Mouse (Mus musculus): ENCODE measurements at regions not wholly inside any gene's neighbourhood (a gene's known extent, or its start where the extent isn't known, plus 50 kb on each side); places are given as distances from the start of the nearest gene placed in this dataset.
"Not testable (repeated sequence)": the region's sequence is repeated elsewhere in the genome, so short reads cannot be mapped to it uniquely, and the experiment has no call there.

DNA sequence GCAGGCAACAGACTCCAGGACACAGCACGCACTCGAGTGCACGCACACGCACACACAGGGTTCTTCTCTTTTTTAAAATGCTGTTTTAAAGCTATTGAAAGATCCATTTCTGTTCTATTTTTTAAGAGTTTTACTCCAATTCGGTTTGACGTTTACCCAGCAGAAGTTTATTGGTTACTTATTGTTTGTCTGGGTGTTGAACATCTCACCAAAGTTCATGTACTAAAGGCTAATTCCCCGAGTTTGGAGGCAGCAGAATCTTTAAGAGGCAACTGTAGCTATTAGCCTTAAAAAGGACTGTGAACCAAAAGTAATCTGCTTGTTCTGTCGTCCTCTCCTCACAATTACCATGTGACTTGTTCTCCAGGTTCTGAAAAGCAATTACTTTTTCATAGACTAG, 263.0 kb upstream of the Nfia start:
- DNase-seq (ENCODE audit: low spot score in 2 of 2): no peak

DNA sequence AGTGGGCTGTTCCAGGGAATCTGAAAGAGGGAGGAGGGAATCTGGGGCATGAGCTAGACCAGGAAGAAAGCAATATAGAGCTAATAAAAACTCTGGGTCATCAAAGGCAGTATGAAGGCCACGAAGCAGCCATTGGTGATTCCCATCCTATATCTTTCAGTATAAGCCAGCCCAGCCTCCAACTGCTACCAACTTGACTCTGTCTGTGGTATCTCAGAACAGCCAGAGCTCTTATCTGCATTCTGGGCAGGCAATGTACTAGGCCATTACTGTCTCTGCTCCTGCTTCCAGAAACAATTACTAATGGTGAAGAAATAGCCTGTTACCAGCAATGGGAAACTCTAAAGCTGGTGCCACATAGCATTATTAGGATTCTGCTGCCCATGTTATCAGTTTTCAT, 266.8 kb upstream of the Nfia start:
- no peak for DNase-seq (ENCODE audit: low spot score in 2 of 2)

DNA sequence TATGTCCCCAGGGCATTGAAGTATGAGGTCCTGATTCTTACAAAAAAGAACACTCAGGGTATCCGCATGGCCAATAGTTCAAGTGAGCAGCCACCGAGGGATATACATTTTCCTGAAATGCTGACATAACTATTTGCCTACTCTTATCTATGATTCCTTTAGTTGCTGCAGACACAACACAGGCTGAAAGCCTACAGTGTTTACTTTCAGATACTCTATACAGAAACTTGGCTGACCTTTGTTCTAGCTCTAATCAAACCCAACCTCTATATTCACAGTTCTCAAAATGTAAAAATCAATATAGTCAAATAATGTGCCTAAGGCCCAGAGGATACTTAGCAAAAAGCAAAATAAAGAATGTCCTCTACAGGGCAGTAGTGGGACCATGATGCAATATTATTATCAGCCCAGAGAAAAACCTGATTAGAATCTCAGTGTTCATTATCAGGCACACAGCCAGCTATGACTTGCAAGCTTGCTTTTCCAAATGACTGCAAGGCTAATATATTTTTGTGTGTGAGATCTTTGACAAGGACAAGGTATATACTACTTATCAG, 281.2 kb upstream of the Nfia start:
- DNase-seq (ENCODE audit: low spot score in 2 of 2): no peak

DNA sequence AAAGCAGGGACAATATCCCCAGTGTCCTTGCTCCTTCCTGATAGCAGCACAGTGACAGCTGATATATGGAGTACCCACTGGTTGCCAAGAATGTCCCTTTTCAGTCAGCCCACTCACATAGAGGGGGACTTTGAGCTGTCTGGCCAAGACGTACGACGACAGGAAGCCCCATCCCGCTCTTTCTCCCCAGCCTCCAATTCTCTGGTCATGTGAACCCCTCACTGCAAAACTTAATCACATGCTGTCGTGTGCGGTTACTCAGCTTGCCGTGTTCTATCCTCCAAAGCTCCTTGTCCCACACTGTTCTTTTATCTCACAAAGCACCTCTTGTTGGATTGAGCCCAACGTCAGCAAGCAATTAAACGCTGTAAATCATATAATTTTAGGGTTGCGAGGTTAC, 286.2 kb upstream of the Nfia start:
- no peak for DNase-seq (ENCODE audit: low spot score in 2 of 2)

DNA sequence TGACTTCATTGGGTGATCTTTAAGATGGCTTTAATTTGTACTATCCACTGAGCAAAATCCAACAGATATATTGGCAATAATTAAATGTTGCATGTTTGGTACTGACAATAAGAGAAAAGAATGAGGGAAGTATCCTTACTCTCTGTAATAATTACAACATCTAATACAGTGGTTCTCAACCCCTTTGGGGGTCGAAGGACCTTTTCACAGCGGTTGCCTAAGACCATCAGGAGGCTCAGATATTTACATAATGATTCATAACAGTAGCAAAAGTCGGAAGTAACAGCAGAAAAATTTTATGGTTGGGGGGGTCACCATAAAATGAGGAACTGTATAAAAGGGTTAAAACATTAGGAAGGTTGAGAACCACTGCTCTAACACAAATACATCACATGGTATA, 287.3 kb upstream of the Nfia start:
- DNase-seq (ENCODE audit: low spot score in 2 of 2): no peak

DNA sequence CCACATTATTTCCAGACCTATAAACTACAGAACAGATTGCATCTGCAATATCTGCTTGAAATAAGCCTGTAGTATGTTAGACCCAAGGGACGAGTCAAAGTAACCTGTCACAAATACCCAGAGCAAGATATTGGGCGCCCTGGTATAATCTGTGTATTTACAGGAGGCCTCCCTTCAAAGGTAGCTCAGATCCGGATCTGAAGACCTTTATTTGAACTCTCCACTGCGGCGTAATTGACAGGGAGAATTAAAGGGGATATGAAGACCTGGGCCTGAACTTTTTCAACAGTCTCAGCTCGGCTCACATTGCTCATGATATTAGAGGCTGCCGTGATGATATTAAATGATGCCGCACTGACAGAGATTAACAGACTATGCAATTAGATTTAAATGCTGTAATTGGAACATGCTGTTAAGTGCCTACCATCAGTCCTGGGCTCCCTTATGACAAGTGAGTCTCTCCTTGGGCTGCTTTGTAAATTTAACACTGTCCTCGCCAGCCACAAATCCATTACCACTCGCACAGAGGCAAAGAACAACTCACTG, 289.8 kb upstream of the Nfia start:
- no peak for DNase-seq (ENCODE audit: low spot score in 2 of 2)

DNA sequence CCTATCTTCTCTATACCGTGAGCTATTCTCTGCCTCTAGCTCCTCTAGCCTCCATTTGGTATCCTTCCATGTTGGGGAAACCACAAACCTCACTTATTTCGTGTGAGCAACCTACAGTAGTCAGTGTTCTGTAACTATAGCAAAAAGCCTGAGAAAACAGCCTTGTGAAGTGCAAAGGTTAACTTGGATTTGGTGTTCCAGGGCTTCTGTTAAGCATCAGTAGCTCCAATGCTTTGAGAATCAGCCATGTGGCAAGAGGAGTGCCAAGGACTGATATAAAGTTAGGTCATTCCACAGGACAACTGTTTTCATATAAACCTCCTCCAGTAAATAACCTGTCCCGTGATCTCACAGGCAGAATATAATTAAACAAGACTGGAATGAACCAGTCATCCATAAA, 290.7 kb upstream of the Nfia start:
- no peak for DNase-seq (ENCODE audit: low spot score in 2 of 2)

DNA sequence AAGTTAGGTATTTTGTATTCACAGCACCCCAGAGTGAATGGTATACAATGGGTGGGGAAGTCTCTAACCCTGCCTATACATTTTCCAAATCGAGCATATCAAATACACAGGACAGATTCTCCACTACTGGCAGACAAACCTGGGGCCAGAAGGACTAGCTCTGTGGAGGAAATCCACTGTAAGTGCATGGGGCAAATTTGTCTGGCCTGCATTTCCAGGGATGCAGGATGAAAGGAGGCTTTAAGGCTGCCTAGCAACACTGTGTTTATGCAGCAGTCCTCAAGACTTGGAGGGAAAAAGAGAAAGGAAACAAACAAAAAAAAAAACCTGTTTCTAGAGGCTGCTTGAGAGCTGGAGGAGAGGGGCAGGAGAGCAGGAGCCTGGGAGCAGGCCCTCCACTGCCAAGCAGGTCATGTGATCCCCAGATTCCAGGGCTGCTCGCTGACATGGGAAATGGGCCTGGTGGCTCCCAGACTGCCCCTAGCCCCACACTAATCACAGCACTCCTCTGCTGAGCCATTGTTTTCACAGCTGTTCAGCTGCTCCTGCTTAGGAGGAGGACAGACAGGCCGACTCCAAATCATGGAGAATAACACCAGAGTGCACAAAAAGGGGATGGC, 293.7 kb upstream of the Gm10192 start:
- peak in 1 of 2 experiments; percentile 26 for DNase-seq (ENCODE audit: low spot score in 2 of 2)

DNA sequence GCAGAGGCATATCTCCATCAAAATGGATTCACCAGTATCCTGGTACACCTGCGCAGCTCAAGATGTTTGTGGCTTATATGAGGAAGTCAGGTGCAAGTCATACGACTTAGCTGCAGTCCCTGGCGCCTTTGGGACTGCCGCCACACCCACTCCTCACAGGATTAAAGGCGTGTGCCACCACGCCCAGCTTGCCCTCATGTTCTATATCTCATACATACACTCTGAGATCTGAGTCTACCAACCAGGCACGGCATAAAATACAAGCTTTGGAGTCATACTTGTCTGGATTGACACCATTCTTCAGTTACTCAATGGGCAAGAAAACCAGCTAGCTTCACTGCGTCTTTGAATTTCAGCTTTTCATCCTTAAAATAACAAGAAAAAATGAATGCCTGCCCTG, 290.5 kb upstream of the Gm10192 start:
- not testable (repeated sequence) for DNase-seq (ENCODE audit: low spot score in 2 of 2)

DNA sequence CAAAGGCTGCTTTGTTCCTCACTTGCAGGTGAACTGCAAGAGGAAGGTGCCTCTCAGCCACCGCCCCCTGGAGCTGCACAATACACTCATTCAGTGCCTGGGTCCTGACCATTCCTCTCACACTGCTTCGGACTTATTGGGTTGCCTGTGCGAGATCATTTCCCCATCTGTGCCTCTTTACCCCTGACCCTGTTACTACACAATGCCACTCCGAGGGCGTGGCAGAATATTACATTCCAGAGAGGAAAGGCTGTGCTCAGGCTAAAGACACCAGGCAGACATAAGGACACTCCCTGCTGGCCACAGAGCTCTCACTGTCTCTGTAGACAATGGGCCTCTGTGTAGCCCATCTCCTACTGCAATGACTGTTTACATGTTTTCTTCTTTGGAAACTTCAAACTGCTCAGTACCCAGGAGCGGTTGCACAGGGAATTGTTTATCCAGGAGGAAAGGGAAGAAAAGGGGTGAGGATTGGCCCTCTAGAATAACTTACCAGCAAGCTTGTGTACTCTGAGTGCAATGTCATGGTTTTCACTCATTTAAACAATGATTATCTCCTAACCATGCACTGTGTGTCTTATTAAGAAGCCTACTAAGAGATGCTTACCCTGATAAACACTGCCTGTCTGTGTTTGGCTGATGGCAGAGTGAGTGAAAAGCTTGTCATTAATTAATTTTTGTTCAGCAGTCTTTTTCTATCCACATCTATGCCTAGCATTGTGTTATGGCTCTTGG, 283.1 kb upstream of the Gm10192 start:
- DNase-seq (ENCODE audit: low spot score in 2 of 2): no peak

DNA sequence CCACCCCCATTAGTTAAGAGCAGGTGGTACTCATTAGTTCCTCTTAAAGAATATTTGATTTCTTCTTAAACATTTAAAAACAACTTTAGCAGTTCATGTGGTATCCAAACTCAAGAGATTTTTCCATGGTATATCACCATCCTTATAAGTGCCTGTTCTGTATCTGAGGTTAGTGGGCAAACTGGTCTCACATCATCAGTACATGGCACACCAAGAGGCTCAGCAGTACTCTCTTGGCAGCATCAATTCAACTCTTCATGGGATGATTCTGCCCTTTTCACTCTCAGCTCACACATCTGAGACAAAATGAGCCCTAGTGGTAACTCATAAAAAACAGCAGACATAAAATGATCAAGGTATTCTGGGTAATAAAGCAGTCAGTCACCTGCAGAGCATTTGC, 282.6 kb upstream of the Gm10192 start:
- DNase-seq (ENCODE audit: low spot score in 2 of 2): no peak

DNA sequence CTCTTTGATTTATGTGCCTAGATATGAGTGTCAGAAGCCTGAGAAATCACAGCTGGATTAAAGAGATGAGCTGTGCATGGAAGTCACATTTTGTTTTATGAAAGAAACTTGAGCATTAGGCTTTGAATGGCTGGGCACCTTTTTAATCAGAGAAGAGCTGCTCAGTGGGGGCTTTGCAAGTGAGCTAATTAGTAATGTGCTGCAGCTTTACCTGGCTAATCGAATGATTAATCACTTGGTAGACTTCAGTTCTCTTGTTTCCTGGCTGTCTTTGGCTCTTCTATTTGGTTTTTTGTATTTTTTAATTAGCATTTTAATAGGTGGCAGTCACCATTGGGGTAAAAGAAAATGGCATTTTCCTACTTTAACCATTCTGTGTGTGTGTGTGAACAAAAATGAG, 278.2 kb upstream of the Gm10192 start:
- DNase-seq (ENCODE audit: low spot score in 2 of 2): no peak

DNA sequence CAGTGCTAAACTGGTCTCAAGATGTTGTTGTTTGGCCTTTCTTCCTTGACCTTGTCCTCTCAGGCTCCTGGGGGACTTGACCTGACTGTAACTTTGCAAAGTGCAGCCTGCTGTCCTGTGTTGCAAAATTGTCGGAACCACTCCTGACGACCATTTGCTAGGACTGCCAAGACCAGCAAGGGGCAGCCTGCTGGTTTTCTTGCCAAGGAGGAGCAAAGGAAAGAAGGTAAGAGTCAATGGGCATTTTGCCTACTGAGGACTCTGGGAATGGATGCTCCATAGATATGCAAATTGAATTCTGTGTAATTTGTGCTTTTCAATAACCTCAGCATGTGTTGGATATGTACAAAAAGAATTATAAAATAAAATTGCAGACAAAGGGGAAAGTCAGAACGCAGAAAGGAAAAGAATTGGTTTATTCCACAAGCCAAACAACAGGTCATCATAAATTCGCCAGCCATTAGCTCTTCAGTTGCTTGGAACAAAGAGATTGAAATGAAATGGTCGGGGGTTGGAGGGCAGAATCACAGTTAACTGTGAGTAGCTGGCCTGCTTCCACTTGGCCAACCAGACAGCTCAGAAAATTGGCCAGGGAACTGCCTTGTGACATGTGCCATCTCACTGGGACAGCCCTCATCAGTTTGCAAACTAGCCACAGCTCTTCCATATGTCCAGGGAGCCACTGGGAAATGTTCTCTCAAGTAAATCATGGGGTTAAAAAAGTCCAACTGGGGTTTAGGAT, 256.5 kb upstream of the Gm10192 start:
- no peak for DNase-seq (ENCODE audit: low spot score in 2 of 2)

DNA sequence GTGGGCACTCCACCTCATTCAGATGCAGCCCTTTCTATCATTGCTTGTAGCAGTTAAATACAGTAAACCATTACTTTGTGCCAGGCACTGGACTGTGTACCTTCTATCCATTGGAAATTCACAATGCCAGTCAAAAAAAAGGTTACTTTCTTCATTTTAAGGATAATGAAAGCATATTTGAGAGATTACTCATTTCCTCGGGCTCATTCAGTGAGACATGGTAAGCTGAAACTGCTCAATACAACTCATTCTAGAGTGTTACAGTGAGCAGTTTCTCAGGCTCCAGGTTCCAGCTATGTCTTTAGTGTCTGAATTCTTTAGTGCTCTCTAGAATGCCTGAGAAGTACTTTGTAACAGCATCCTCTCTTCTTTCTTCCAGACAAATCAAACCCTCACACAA, 249.7 kb upstream of the Gm10192 start:
- DNase-seq (ENCODE audit: low spot score in 2 of 2): no peak

DNA sequence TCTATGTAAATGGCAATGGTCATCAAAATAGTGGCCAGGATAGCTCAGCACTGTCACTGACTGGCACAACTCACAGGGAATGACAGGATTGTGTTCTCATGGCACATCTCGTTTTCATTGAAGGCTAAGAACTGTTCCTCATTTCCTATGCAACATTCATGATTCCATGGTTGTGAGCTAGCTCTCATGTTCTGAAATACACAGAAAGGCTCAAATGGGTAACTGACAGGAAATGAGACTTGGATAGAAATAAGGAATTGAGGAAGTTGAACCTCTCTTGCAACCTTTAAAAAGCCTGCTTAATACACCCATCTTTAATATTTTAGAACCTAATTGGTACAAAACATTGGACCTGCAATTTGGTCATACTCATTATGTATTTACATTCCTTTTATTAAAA, 249.1 kb upstream of the Gm10192 start:
- DNase-seq (ENCODE audit: low spot score in 2 of 2): no peak

DNA sequence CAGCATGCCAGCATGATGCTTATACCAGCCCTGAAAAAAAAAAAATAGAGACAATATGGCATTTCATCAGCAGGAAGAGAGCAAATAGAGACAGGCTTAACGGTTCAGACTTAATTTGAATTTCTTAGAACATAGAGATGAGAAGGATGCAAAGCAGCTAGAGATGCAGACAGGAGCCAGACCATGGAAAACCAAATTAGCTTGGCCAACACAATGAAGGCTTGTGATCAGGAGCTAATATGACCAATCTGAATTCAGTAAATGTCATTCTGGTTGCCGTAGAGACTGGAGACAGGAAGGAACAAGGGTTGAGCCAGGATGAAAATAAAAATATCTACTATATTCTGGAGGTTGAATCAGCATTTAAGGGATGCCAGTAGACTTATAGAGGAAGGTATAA, 248.3 kb upstream of the Gm10192 start:
- DNase-seq (ENCODE audit: low spot score in 2 of 2): no peak

DNA sequence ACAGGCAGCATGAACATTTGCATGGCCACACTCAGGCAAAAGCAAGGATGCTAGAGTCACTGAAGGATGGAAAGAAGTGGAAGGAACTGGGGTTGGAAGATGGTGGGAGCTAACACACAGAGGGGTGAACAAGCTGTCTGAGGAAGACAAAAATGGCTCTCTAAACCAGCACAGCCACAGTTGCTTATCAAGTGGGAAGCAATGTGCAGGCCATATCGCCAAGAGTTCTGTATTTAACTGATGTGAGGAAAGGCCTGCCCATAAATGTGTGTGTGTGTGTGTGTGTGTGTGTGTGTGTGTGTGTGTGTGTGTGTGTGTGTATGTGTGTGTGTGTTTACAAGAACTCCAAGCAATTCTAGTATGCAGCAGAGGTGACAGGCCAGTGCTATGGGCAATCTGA, 236.9 kb upstream of the Gm10192 start:
- no peak for DNase-seq (ENCODE audit: low spot score in 2 of 2)

DNA sequence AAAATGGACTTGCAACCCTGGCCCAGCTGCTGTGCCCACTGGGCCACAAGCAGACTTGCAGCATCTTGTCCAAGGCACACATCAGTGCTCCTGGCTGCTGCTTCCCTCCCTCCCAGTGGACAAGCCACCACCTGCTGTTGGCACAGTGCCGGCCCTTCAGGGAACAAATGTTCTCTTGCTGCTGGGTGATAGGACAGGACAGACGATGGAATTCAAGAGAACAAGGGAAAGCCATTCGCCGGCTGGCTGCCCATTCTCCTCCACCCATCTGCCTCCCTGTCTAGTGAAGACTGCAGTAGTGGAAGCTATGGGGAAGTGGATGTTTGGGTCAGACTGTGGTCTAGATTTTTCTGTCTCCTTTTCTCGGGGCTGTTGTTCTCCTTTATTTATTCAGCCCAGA, 235.7 kb upstream of the Gm10192 start:
- DNase-seq (ENCODE audit: low spot score in 2 of 2): peak; percentile 40 to 74

DNA sequence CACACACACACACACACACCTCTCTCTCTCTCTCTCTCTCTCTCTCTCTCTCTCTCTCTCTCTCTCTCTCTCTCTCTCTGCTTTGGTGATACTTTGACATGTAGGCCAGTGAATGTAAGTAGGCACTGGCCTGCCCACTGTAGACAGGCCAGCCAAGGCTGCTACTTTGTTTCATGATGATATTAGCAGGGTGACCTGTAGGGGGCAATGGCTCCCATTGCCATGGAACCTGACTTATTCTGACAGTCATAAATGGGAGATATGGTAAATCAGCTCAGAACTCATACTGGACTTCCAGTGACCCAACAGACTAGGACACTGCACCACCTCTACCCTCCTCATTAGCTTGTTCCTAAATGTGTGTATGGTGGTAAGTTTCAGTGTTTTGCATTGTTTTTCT, 235.0 kb upstream of the Gm10192 start:
- DNase-seq (ENCODE audit: low spot score in 2 of 2): no peak

DNA sequence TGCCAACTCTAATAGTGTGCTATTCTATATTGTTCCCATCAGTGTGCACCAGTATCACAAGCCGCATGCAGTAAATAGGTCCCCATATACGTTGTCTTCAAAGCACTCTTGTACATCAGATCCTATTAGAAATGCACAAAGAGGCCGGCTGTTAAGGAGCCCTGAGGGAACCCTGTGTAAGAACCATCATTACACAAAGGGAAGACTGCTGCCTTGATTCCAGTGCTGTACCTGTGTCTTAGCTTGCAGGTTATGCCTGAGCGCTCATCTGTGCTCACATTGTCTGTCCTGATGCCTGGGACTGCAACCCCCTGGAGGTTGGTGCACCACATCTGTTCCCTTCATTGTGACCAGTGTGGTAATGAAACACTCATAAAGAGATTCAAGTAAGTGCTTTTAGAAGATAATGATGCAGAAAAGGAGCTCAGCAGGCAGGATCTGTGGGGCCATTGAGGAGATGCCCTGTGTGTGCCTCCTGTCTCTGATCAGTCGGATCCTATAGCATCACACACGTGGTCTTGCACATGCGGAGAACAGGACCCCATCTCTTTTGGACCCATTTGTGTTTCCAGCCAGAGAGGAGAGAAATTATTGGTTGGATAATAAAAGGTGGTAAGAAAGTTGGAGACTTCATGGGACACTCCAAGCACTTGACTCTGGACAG, 225.8 kb upstream of the Gm10192 start:
- no peak for DNase-seq (ENCODE audit: low spot score in 2 of 2)

DNA sequence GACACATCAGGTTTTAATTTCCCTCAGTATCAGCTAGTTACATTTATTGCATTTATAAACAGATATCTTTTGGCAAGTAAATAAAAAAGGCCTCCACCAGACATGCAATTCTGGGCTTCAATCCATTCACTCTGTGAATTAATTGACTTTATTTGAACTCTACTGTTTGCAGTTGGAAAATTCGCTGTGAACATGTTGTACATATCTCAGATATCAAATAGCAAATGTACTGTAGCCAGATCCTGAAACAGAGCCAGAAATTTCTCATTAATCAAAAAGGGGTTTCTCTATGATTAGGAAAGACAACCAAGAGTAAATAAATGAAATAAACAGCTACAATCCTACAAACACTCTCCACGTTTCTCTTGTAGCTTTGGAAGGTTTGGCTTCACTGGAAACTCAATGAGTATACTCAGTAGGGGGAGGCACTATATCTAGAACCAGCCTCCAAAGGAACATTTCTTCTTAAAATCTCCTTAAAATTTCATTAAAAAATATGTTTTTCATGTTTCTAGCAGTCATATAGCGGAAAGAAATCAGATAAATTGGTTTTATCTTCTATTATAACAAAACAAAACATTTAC, 211.8 kb upstream of the Gm10192 start:
- no peak for DNase-seq (ENCODE audit: low spot score in 2 of 2)
